Mouse (Mus musculus) small intestine, adult 2 months (tissue): ENCODE data around the gene Kcnj10.

Experiments used
- CTCF ChIP-seq: fragments of 200-500 bp; IDR thresholded peaks from 2 replicates; pipeline ENCODE4 v1.5.1; 2012; ENCODE audit warnings: low read depth, mild to moderate bottlenecking, control low read depth, inconsistent platforms, low read length, moderate library complexity, mixed read lengths; ENCODE audit not compliant: insufficient replicate concordance, insufficient read length; ENCODE audit errors: extremely low read depth
- POLR2A ChIP-seq: fragments of 200-500 bp; IDR thresholded peaks from 2 replicates; pipeline ENCODE4 v1.6.1; 2012; ENCODE audit warnings: low read depth, mild to moderate bottlenecking, control low read depth, inconsistent platforms, low read length, moderate library complexity

- no peak for TF ChIP-seq CTCF
- no peak for TF ChIP-seq POLR2A
Measured at GRCm38 (mm10) chr1:172391807-172392581, 51.0 kb downstream of the Kcnj10 start.
